Mouse (Mus musculus) kidney, embryonic 16.5 days (tissue): ENCODE measurements around the gene Sppl3. TPM values are rescaled to one million over a fixed set of nuclear protein-coding genes. Genes with fewer than 3 reads are reported as not detected.

ENCODE experiments used
- ATAC-seq: fragments of 200-750 bp; cut with Nextera tagmentation; 2 replicates; pipeline ENCODE4 v1.8.0; 2017; ENCODE audit warnings: moderate TSS enrichment; ENCODE audit not compliant: low FRiP score, low TSS enrichment
- H3K27ac ChIP-seq: fragments of 300-500 bp; sonication (generic); 2 replicates; pipeline ENCODE4 v1.5.1; 2014; ENCODE audit warnings: low read length
- H3K27me3 ChIP-seq: fragments of 300-500 bp; sonication (generic); 2 replicates; pipeline ENCODE4 v1.6.1; 2014; ENCODE audit warnings: low read length, control low read depth, mixed read lengths; ENCODE audit not compliant: insufficient read depth
- H3K36me3 ChIP-seq: fragments of 300-500 bp; sonication (generic); 2 replicates; pipeline ENCODE4 v1.6.1; 2014; ENCODE audit warnings: low read length, control low read depth, mixed read lengths; ENCODE audit not compliant: insufficient read depth
- H3K4me1 ChIP-seq: fragments of 300-500 bp; sonication (generic); 2 replicates; pipeline ENCODE4 v1.6.1; 2014; ENCODE audit warnings: low read length, control low read depth, mixed read lengths; ENCODE audit not compliant: insufficient read depth
- H3K4me2 ChIP-seq: fragments of 300-500 bp; sonication (generic); replicated peaks from 2 replicates; pipeline ENCODE4 v1.6.1; 2014; ENCODE audit warnings: low read depth, low read length
- H3K4me3 ChIP-seq: fragments of 300-500 bp; sonication (generic); 2 replicates; pipeline ENCODE4 v1.5.1; 2014; ENCODE audit warnings: mild to moderate bottlenecking, low read length
- H3K9ac ChIP-seq: fragments of 300-500 bp; sonication (generic); replicated peaks from 2 replicates; pipeline ENCODE4 v1.6.1; 2014; ENCODE audit warnings: low read length
- H3K9me3 ChIP-seq: fragments of 300-500 bp; sonication (generic); 2 replicates; pipeline ENCODE4 v1.6.1; 2016; ENCODE audit warnings: low read length, control low read depth
- WGBS: fragments of 180-500 bp; shearing (Covaris S2); extraction: QIAGEN DNeasy Blood & Tissue Kit; methylation state at CpG from one replicate; pipeline ENCODE4 v1.1.7; 2014; 5-methylcytosine and 5-hydroxymethylcytosine counted together
- polyA plus RNA-seq: library from polyadenylated mRNA; unstranded; fragments of >200 nt; fragmentation: Nextera tagmentation; extraction: Ambion mirVana; gene quantifications from 2 replicates; pipeline ENCODE4 v1.2.1, GENCODE M21; 2015

Gene Sppl3
- polyA plus RNA-seq, 1 experiment from 2014 or later: 12.3 TPM

- WGBS: 45% methylated on average over 3 of the region's 3 CpGs
- H3K9me3 ChIP-seq: no peaks in the 10 kb centered on the region
- no peaks in the 10 kb centered on the region for H3K36me3 ChIP-seq
- ATAC-seq: no peak
- H3K27me3 ChIP-seq: no peaks in the 10 kb centered on the region
- H3K4me1 ChIP-seq: peaks cover 33% of the 10 kb centered on the region
- H3K4me3 ChIP-seq: no peak overlapping the region
- H3K4me2 ChIP-seq: peak overlapping the region; percentile 82; the same call in 1 of the 2 replicates
- H3K27ac ChIP-seq: no peak overlapping the region
- H3K9ac ChIP-seq: peak overlapping the region; percentile 100; the same call in 1 of the 2 replicates
These were observed 976 bp upstream of the Sppl3 start for GRCm38 (mm10) chr5:115009961-115010360.

- H3K4me1 ChIP-seq: peaks cover 41% of the 10 kb centered on the region
- peak overlapping the region; percentile 100 for H3K9ac ChIP-seq
- H3K4me3 ChIP-seq: peak overlapping the region; percentile 99
- no peaks in the 10 kb centered on the region for H3K36me3 ChIP-seq
- H3K4me2 ChIP-seq: peak overlapping the region; percentile 82
- no peaks in the 10 kb centered on the region for H3K9me3 ChIP-seq
- no peaks in the 10 kb centered on the region for H3K27me3 ChIP-seq
- peak; percentile 47 for ATAC-seq
- WGBS: 0% methylated on average over 22 of the region's 57 CpGs
- H3K27ac ChIP-seq: peak overlapping the region; percentile 91
These were observed 231 bp downstream of the Sppl3 start for GRCm38 (mm10) chr5:115011217-115011518.

GRCm38 (mm10) chr5:115011519-115012261, 753 bp downstream of the Sppl3 start:
- Histone ChIP-seq H3K9me3 (no peaks in the 10 kb centered on the region), H3K27me3 (no peaks in the 10 kb centered on the region), H3K36me3 (no peaks in the 10 kb centered on the region), H3K4me3 (peak overlapping the region; percentile 99), H3K9ac (peak overlapping the region; percentile 100), H3K4me1 (peaks cover 44% of the 10 kb centered on the region), H3K4me2 (peak overlapping the region; percentile 82), H3K27ac (peak overlapping the region; percentile 91)
- under 1% methylated on average over 53 of the region's 63 CpGs for WGBS
- ATAC-seq: peak; percentile 37

GRCm38 (mm10) chr5:115013436-115013835, 2.5 kb downstream of the Sppl3 start:
- Histone ChIP-seq H3K4me3 (no peak overlapping the region), H3K27me3 (no peaks in the 10 kb centered on the region), H3K27ac (no peak overlapping the region), H3K9me3 (no peaks in the 10 kb centered on the region), H3K9ac (no peak overlapping the region), H3K4me1 (peaks cover 60% of the 10 kb centered on the region), H3K4me2 (peak overlapping the region; percentile 82; the same call in 1 of the 2 replicates), H3K36me3 (no peaks in the 10 kb centered on the region)
- 60% methylated on average over 3 of the region's 3 CpGs for WGBS
- no peak for ATAC-seq

GRCm38 (mm10) chr5:115014570-115014969, 3.6 kb downstream of the Sppl3 start:
- WGBS: 44% methylated on average over 1 of the region's 1 CpGs
- ATAC-seq: no peak
- no peaks in the 10 kb centered on the region for H3K36me3 ChIP-seq
- no peak overlapping the region for H3K4me2 ChIP-seq
- no peak overlapping the region for H3K9ac ChIP-seq
- H3K4me1 ChIP-seq: peaks cover 67% of the 10 kb centered on the region
- no peak overlapping the region; the same call in 1 of the 2 replicates for H3K27ac ChIP-seq
- H3K27me3 ChIP-seq: no peaks in the 10 kb centered on the region
- no peaks in the 10 kb centered on the region for H3K9me3 ChIP-seq
- no peak overlapping the region for H3K4me3 ChIP-seq

GRCm38 (mm10) chr5:115015121-115015520, 4.2 kb downstream of the Sppl3 start:
- H3K9me3 ChIP-seq: no peaks in the 10 kb centered on the region
- H3K36me3 ChIP-seq: no peaks in the 10 kb centered on the region
- H3K27ac ChIP-seq: no peak overlapping the region
- no peak overlapping the region for H3K9ac ChIP-seq
- peaks cover 63% of the 10 kb centered on the region for H3K4me1 ChIP-seq
- no peak for ATAC-seq
- 40% methylated on average over 4 of the region's 4 CpGs for WGBS
- H3K27me3 ChIP-seq: no peaks in the 10 kb centered on the region
- H3K4me2 ChIP-seq: no peak overlapping the region
- H3K4me3 ChIP-seq: no peak overlapping the region

- H3K27ac ChIP-seq: 0 out of 2 replicates have a peak overlapping the region, but pooled peaks have one; percentile 20
- H3K4me1 ChIP-seq: peaks cover 46% of the 10 kb centered on the region
- no peak overlapping the region for H3K4me3 ChIP-seq
- H3K36me3 ChIP-seq: no peaks in the 10 kb centered on the region
- 38% methylated on average over 2 of the region's 2 CpGs for WGBS
- H3K4me2 ChIP-seq: no peak overlapping the region
- no peaks in the 10 kb centered on the region for H3K9me3 ChIP-seq
- H3K27me3 ChIP-seq: no peaks in the 10 kb centered on the region
- no peak for ATAC-seq
- H3K9ac ChIP-seq: no peak overlapping the region
These were observed 7.3 kb downstream of the Sppl3 start for GRCm38 (mm10) chr5:115018270-115018669.

- Histone ChIP-seq H3K9ac (peak overlapping the region; percentile 26; the same call in 1 of the 2 replicates), H3K4me1 (peaks cover 41% of the 10 kb centered on the region), H3K9me3 (no peaks in the 10 kb centered on the region), H3K36me3 (no peaks in the 10 kb centered on the region), H3K4me3 (no peak overlapping the region), H3K27me3 (no peaks in the 10 kb centered on the region), H3K4me2 (no peak overlapping the region), H3K27ac (peak overlapping the region; percentile 62; the same call in 1 of the 2 replicates)
- no peak for ATAC-seq
- whole genome bisulfite sequencing: 47% methylated on average over 4 of the region's 4 CpGs
These were observed 7.9 kb downstream of the Sppl3 start for GRCm38 (mm10) chr5:115018813-115019212.

GRCm38 (mm10) chr5:115022021-115022420, 11.1 kb downstream of the Sppl3 start:
- no peaks in the 10 kb centered on the region for H3K27me3 ChIP-seq
- H3K9ac ChIP-seq: no peak overlapping the region
- no peaks in the 10 kb centered on the region for H3K9me3 ChIP-seq
- ATAC-seq: no peak
- no peak overlapping the region for H3K27ac ChIP-seq
- H3K4me1 ChIP-seq: peaks cover 21% of the 10 kb centered on the region
- H3K4me3 ChIP-seq: no peak overlapping the region
- no peak overlapping the region for H3K4me2 ChIP-seq
- WGBS: 73% methylated on average over 7 of the region's 7 CpGs
- H3K36me3 ChIP-seq: no peaks in the 10 kb centered on the region

- Histone ChIP-seq H3K27ac (no peak overlapping the region), H3K4me2 (no peak overlapping the region), H3K9me3 (0 out of 2 replicates have a peak, but pooled peaks cover 3% of the 10 kb centered on the region), H3K4me1 (peaks cover 7% of the 10 kb centered on the region; the same call in 1 of the 2 replicates), H3K4me3 (no peak overlapping the region), H3K9ac (no peak overlapping the region), H3K27me3 (no peaks in the 10 kb centered on the region), H3K36me3 (peaks cover 4% of the 10 kb centered on the region; the same call in 1 of the 2 replicates)
- no peak for ATAC-seq
- 74% methylated on average over 4 of the region's 4 CpGs for WGBS
These were observed 15.2 kb downstream of the Sppl3 start for GRCm38 (mm10) chr5:115026170-115026569.
